Mouse (Mus musculus) liver, embryonic 14.5 days (tissue): ENCODE data around the gene Ppard. TPM values are rescaled to one million over a fixed set of nuclear protein-coding genes. Genes with fewer than 3 reads are reported as not detected.

Source experiments
- ATAC-seq: fragments of 200-750 bp; cut with Nextera tagmentation; 2 replicates; pipeline ENCODE4 v1.8.0; 2017; ENCODE audit warnings: moderate number of reproducible peaks, mild to moderate bottlenecking, moderate library complexity; ENCODE audit not compliant: insufficient read depth
- DNase-seq, 3 experiments: peaks; one replicate each; pipeline ENCODE4 v3.0.0-alpha.2; 2012 to 2013; ENCODE audit warnings: low read depth in 3 of 3, low spot score in 3 of 3
- H3K27ac ChIP-seq: fragments of 300-500 bp; sonication (generic); 2 replicates; pipeline ENCODE4 v1.5.1; 2014; ENCODE audit warnings: moderate library complexity, mild to moderate bottlenecking, control low read depth, inconsistent platforms
- H3K27me3 ChIP-seq: fragments of 300-500 bp; sonication (generic); 2 replicates; pipeline ENCODE4 v1.6.1; 2014; ENCODE audit warnings: mild to moderate bottlenecking, low read length, moderate library complexity; ENCODE audit not compliant: control insufficient read depth, insufficient read depth
- H3K36me3 ChIP-seq: fragments of 300-500 bp; sonication (generic); replicated peaks from 2 replicates; pipeline ENCODE4 v1.6.1; 2014; ENCODE audit warnings: low read depth; ENCODE audit not compliant: control insufficient read depth, insufficient read depth
- H3K4me1 ChIP-seq, 2 experiments: fragments of 200-500 bp in 1 of 2; fragments of 300-500 bp in 1 of 2; sonication (generic) in 1 of 2; replicated peaks; 2 replicates each; pipeline ENCODE4 v1.6.1; 2012 to 2014; ENCODE audit warnings: antibody characterized with exemption in 1 of 2, inconsistent platforms in 1 of 2, low read length in 1 of 2; ENCODE audit not compliant: control insufficient read depth in 2 of 2, insufficient read depth in 2 of 2
- H3K4me2 ChIP-seq: fragments of 300-500 bp; sonication (generic); 2 replicates; pipeline ENCODE4 v1.6.1; 2014; ENCODE audit warnings: low read depth, mild to moderate bottlenecking, control low read depth, moderate library complexity
- H3K4me3 ChIP-seq, 2 experiments: fragments of 200-500 bp in 1 of 2; fragments of 300-500 bp in 1 of 2; sonication (generic) in 1 of 2; 2 replicates each; pipeline ENCODE4 v1.5.1; 2012 to 2014; ENCODE audit warnings: low read depth in 2 of 2, low read length in 2 of 2, mild to moderate bottlenecking in 2 of 2, control low read depth in 1 of 2, inconsistent platforms in 1 of 2, moderate library complexity in 1 of 2; ENCODE audit not compliant: insufficient read depth in 1 of 2
- H3K9ac ChIP-seq: fragments of 300-500 bp; sonication (generic); replicated peaks from 2 replicates; pipeline ENCODE4 v1.6.1; 2014; ENCODE audit warnings: mild to moderate bottlenecking, control low read depth, moderate library complexity
- H3K9me3 ChIP-seq: fragments of 300-500 bp; sonication (generic); 2 replicates; pipeline ENCODE4 v1.6.1; 2016; ENCODE audit warnings: low read length, mixed read lengths; ENCODE audit not compliant: control insufficient read depth
- CTCF ChIP-seq: IDR thresholded peaks from 2 replicates; pipeline ENCODE4 v1.5.1; 2016; ENCODE audit warnings: antibody characterized with exemption, low read depth, control low read depth
- EP300 ChIP-seq: IDR thresholded peaks from 2 replicates; pipeline ENCODE4 v1.6.1; 2016; ENCODE audit warnings: antibody characterized with exemption, low read depth
- WGBS: fragments of 180-500 bp; shearing (Covaris S2); extraction: QIAGEN DNeasy Blood & Tissue Kit; methylation state at CpG from one replicate; pipeline ENCODE4 v1.1.7; 2014; ENCODE audit not compliant: insufficient replicate concordance; 5-methylcytosine and 5-hydroxymethylcytosine counted together
- polyA plus RNA-seq, 2 experiments: library from polyadenylated mRNA; depleted of rRNA in 1 of 2; stranded (reverse) in 1 of 2; unstranded in 1 of 2; fragments of >200 nt; fragmentation: Nextera tagmentation in 1 of 2; extraction: Ambion mirVana in 1 of 2; gene quantifications; 2 replicates each; pipeline versions ENCODE4 v1.2.1 to v1.2.3; 2012 to 2014

Ppard gene
- polyA plus RNA-seq, 2 experiments, result 0.76 to 5.6 TPM

GRCm38 (mm10) chr17:28345882-28346281 is 113.4 kb downstream of the Ppard start:
- no peak overlapping the region for H3K4me2 ChIP-seq
- TF ChIP-seq EP300 (no peak), CTCF (no peak)

DNA sequence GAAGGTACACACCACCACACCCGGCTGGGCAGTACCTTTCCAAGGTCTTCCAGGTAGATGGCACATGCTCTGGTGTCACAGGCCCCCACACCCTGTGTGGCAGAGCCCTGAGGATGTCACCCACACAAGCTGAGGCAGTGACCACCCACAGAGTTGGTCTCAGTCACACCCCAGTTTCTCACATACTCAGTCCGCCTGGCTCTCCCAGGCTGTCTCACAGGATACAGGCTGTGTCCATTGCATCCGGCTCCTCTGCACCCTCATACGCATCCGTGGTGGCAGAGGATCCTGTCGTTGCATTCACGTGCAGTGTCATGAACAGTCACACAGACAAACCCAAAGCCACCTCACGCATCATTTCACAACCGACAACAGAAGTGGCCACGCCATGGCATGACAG is 114.8 kb downstream of the Ppard start:
- peaks cover 4 to 10% of the 10 kb centered on the region in 2 experiments for H3K4me1 ChIP-seq

More at GRCm38 (mm10) chr17:28345882-28346281, 113.4 kb downstream of the Ppard start:
- no peak overlapping the region for H3K27ac ChIP-seq
- DNase-seq, result no peak
- H3K4me1 ChIP-seq, result peaks cover under 1 to 3% of the 10 kb centered on the region in 2 experiments; a peak in 3 of 4 replicates
- H3K36me3 ChIP-seq, result no peaks in the 10 kb centered on the region
- no peak overlapping the region for H3K9ac ChIP-seq
- H3K9me3 ChIP-seq, result no peaks in the 10 kb centered on the region
- WGBS, result 14% methylated on average over 10 of the region's 10 CpGs
- H3K27me3 ChIP-seq, result peaks cover 17% of the 10 kb centered on the region
- no peak overlapping the region for H3K4me3 ChIP-seq
- ATAC-seq, result no peak

GRCm38 (mm10) chr17:28348211-28348610 is 115.7 kb downstream of the Ppard start:
- ATAC-seq (no peak), DNase-seq (no peak)
- Histone ChIP-seq H3K27me3 (peaks cover 17% of the 10 kb centered on the region), H3K9me3 (no peaks in the 10 kb centered on the region), H3K9ac (no peak overlapping the region), H3K4me3 (no peak overlapping the region), H3K36me3 (no peaks in the 10 kb centered on the region), H3K27ac (no peak overlapping the region), H3K4me2 (no peak overlapping the region), H3K4me1 (peaks cover 9 to 13% of the 10 kb centered on the region in 2 experiments)
- 34% methylated on average over 6 of the region's 6 CpGs for WGBS
- TF ChIP-seq EP300 (no peak), CTCF (no peak)

More for the DNA sequence above, 114.8 kb downstream of the Ppard start:
- no peak overlapping the region for H3K27ac ChIP-seq
- H3K9ac ChIP-seq, result no peak overlapping the region
- H3K4me3 ChIP-seq, result no peak overlapping the region
- no peak for DNase-seq
- WGBS, result 61% methylated on average over 10 of the region's 10 CpGs
- no peaks in the 10 kb centered on the region for H3K9me3 ChIP-seq
- H3K4me2 ChIP-seq, result no peak overlapping the region
- no peak for ATAC-seq
- peaks cover 17% of the 10 kb centered on the region for H3K27me3 ChIP-seq
- H3K36me3 ChIP-seq, result no peaks in the 10 kb centered on the region
- TF ChIP-seq EP300 (no peak), CTCF (no peak)

DNA sequence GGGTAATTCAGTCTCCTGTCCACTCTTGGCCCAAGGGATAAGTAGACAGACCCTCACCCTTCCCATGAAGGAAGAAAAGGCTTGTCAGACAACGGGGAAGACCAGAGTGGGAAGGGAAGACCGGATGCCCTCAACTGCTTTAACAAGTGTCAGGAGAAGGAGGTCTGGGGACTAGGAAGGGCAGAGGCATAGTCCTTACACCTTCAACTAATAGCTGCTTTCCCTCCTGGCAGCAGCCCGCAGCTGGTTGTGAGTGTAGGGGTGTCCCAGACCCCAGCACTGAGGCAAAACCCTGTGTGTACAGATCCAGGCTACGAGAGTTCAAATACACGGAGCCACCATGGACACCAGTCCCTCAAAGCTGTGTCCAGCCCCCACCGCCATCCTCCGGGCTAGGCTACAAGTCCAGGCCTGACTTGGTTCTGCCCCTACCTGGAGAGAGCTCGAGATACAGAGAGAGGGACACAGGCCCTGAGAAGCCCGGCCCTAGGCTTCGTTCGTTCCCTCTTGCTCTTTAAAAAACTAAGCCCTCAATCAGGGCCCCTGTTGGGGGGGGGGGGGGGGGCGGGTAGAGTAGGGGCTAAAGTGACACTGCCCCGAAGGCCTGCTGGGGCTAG is 116.9 kb downstream of the Ppard start:
- peak overlapping the region; percentile 91 for H3K4me2 ChIP-seq
- H3K27ac ChIP-seq, result no peak overlapping the region
- TF ChIP-seq EP300, result no peak
- TF ChIP-seq CTCF, result no peak
- H3K27me3 ChIP-seq, result peaks cover 17% of the 10 kb centered on the region
- H3K9ac ChIP-seq, result peak overlapping the region; percentile 52; the same call in 1 of the 2 replicates
- WGBS, result 28% methylated on average over 13 of the region's 13 CpGs
- ATAC-seq (no peak), DNase-seq (no peak)
- H3K36me3 ChIP-seq, result no peaks in the 10 kb centered on the region
- H3K4me3 ChIP-seq, result peak overlapping the region; percentile 44 to 72
- H3K9me3 ChIP-seq, result no peaks in the 10 kb centered on the region
- peaks cover 9 to 13% of the 10 kb centered on the region in 2 experiments for H3K4me1 ChIP-seq

DNA sequence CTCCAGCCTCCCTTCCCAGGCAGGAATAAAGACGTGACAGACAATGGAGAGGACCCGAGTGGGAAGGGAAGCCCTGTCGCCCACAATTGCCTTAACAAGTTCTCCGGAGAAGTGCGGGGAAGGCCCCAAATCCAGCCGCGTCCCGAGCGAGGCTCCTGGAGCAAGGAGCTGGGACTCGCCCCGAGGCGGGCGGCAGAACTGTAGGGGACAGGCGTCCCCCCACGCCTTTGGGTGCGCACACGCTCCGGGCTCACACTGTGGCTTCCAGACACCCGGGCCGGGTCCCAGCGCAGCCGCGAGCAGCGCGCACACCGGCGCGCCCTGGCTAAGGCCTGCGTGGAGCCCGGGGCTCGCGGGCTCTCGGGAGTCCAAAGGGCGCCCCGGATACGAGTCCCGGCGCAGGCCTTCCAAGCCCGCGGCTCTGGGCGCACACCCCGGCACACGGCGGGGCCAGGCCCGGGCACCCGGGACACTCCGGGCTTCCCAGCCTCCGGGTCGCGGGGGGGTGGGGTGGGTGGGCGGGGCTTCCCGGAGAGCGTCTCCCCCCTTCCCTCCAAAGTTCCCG is 117.5 kb downstream of the Ppard start:
- Histone ChIP-seq H3K4me3 (peak overlapping the region; percentile 44 to 72), H3K27ac (no peak overlapping the region), H3K9ac (peak overlapping the region; percentile 52), H3K36me3 (no peaks in the 10 kb centered on the region), H3K9me3 (no peaks in the 10 kb centered on the region), H3K4me2 (peak overlapping the region; percentile 91), H3K4me1 (peaks cover 9 to 13% of the 10 kb centered on the region in 2 experiments), H3K27me3 (peaks cover 17% of the 10 kb centered on the region)
- 1% methylated on average over 47 of the region's 54 CpGs for WGBS
- ATAC-seq (peak; percentile 43), DNase-seq (no peak)
- TF ChIP-seq CTCF, result no peak
- no peak for TF ChIP-seq EP300
